Mouse (Mus musculus): ENCODE data around the gene Tcta.
"Not testable (repeated sequence)": the region's sequence is repeated elsewhere in the genome, so short reads cannot be mapped to it uniquely, and the experiment has no call there.

Tcta gene

GRCm38 (mm10) chr9:108305629-108306520, at the start of gene Tcta, which contains the start of gene Rhoa:
Tcta (minus strand) TSS chr9:108306160.
Rhoa (plus strand) TSS chr9:108306129.
- DNase-seq: peak; percentile 96

- no peak for DNase-seq
Measured at GRCm38 (mm10) chr9:108349727-108350126, 43.8 kb upstream of the Tcta start.

GRCm38 (mm10) chr9:108348290-108348680, 42.3 kb upstream of the Tcta start:
- DNase-seq: no peak

GRCm38 (mm10) chr9:108347540-108348289, 41.8 kb upstream of the Tcta start, which contains the start of gene Usp4:
Usp4 (plus strand) TSS chr9:108347853.
- DNase-seq: peak; percentile 92

- no peak for DNase-seq
Measured at GRCm38 (mm10) chr9:108347024-108347423, 41.1 kb upstream of the Tcta start.

GRCm38 (mm10) chr9:108344471-108344870, 38.5 kb upstream of the Tcta start:
- no peak for DNase-seq

- DNase-seq: no peak
Measured at GRCm38 (mm10) chr9:108343835-108344234, 37.9 kb upstream of the Tcta start.

GRCm38 (mm10) chr9:108343331-108343730, 37.4 kb upstream of the Tcta start:
- DNase-seq: no peak

- DNase-seq: no peak
Measured at GRCm38 (mm10) chr9:108342301-108342831, 36.4 kb upstream of the Tcta start.

GRCm38 (mm10) chr9:108341801-108342200, 35.8 kb upstream of the Tcta start:
- no peak for DNase-seq

GRCm38 (mm10) chr9:108341139-108341475, 35.1 kb upstream of the Tcta start:
- DNase-seq: no peak

- no peak for DNase-seq
Measured at GRCm38 (mm10) chr9:108340258-108341138, 34.5 kb upstream of the Tcta start.

GRCm38 (mm10) chr9:108339886-108340257, 33.9 kb upstream of the Tcta start:
- no peak for DNase-seq

- peak; percentile 78 for DNase-seq
Measured at GRCm38 (mm10) chr9:108338886-108339781, 33.2 kb upstream of the Tcta start, which contains the start of gene Gpx1. Gpx1 (plus strand) TSS chr9:108338903.

GRCm38 (mm10) chr9:108338551-108338885, 32.6 kb upstream of the Tcta start:
- DNase-seq: no peak

GRCm38 (mm10) chr9:108337848-108338550, 32.0 kb upstream of the Tcta start:
- no peak for DNase-seq

- DNase-seq: no peak
Measured at GRCm38 (mm10) chr9:108325811-108326210, 19.9 kb upstream of the Tcta start.

- no peak for DNase-seq
Measured at GRCm38 (mm10) chr9:108324784-108325183, 18.8 kb upstream of the Tcta start.

- DNase-seq: not testable (repeated sequence)
Measured at GRCm38 (mm10) chr9:108322054-108322453, 16.1 kb upstream of the Tcta start.

- DNase-seq: no peak
Measured at GRCm38 (mm10) chr9:108318462-108318861, 12.5 kb upstream of the Tcta start.

- no peak for DNase-seq
Measured at GRCm38 (mm10) chr9:108317572-108317971, 11.6 kb upstream of the Tcta start.
